Mouse (Mus musculus) heart, adult 2 months (tissue): ENCODE measurements around the gene Opn1sw. TPM values are rescaled to one million over a fixed set of nuclear protein-coding genes. Genes with fewer than 3 reads are reported as not detected.

Source experiments
- DNase-seq, 2 experiments: peaks; one replicate each; pipeline ENCODE4 v3.0.0; 2021
- H3K27ac ChIP-seq: fragments of 200-600 bp; 2 replicates; pipeline ENCODE4 v1.8.1; 2022
- H3K27me3 ChIP-seq: fragments of 200-500 bp; 2 replicates; pipeline ENCODE4 v1.6.1; 2012; ENCODE audit warnings: mild to moderate bottlenecking, low read length, inconsistent platforms, mixed read lengths; ENCODE audit not compliant: control insufficient read depth, insufficient read depth
- H3K36me3 ChIP-seq: fragments of 200-500 bp; 2 replicates; pipeline ENCODE4 v1.6.1; 2012; ENCODE audit warnings: low read length, inconsistent platforms; ENCODE audit not compliant: control insufficient read depth, insufficient read depth
- H3K4me1 ChIP-seq: fragments of 200-500 bp; 2 replicates; pipeline ENCODE4 v1.6.1; 2011; ENCODE audit warnings: low read length; ENCODE audit not compliant: control insufficient read depth, insufficient read depth
- H3K4me3 ChIP-seq: fragments of 200-600 bp; 2 replicates; pipeline ENCODE4 v1.8.1; 2022
- H3K79me2 ChIP-seq: fragments of 200-500 bp; replicated peaks from 2 replicates; pipeline ENCODE4 v1.6.1; 2012; ENCODE audit warnings: mild to moderate bottlenecking, inconsistent platforms, low read length, moderate library complexity, mixed read lengths; ENCODE audit not compliant: control insufficient read depth, insufficient read depth
- H3K9ac ChIP-seq: fragments of 200-500 bp; 2 replicates; pipeline ENCODE4 v1.6.1; 2012; ENCODE audit warnings: low read depth, mild to moderate bottlenecking, control low read depth, inconsistent platforms, low read length, mixed read lengths
- CTCF ChIP-seq: fragments of 200-600 bp; IDR thresholded peaks from 2 replicates; pipeline ENCODE4 v1.8.1; 2022; ENCODE audit warnings: antibody characterized with exemption, mild to moderate bottlenecking, moderate library complexity
- EP300 ChIP-seq: fragments of 200-500 bp; IDR thresholded peaks from 2 replicates; pipeline ENCODE4 v1.6.1; 2011; ENCODE audit warnings: low read depth, low read length, control low read depth; ENCODE audit not compliant: insufficient read depth
- POLR2A ChIP-seq: fragments of 200-500 bp; IDR thresholded peaks from 2 replicates; pipeline ENCODE4 v1.6.1; 2011; ENCODE audit warnings: mild to moderate bottlenecking, low read depth, low read length, control low read depth; ENCODE audit not compliant: insufficient read depth
- WGBS: fragments of 180-500 bp; shearing (Covaris S2); methylation state at CpG from one replicate; pipeline ENCODE4 v1.1.7; 2018; 5-methylcytosine and 5-hydroxymethylcytosine counted together
- intact Hi-C: fragments of 180-260 bp; cut with DNase I; formaldehyde crosslinking; loops from one replicate; pipeline ENCODE4 v1.15.1; 2025
- microRNA-seq, 2 experiments: library from miRNA; unstranded; fragments of <30 nt; microRNA quantifications; one replicate each; pipeline ENCODE4 v1.2.0; 2021
- polyA plus RNA-seq: library from polyadenylated mRNA; depleted of rRNA; stranded (reverse); fragments of >200 nt; gene quantifications from 2 replicates; pipeline ENCODE4 v1.2.3, GENCODE M21; 2012; rRNA removed
- total RNA-seq, 2 experiments: library from RNA; stranded (reverse); gene quantifications; 2 replicates each; pipeline ENCODE4 v1.2.3; 2021

The Opn1sw gene
- total and polyA plus RNA-seq, 3 experiments = not detected

DNA sequence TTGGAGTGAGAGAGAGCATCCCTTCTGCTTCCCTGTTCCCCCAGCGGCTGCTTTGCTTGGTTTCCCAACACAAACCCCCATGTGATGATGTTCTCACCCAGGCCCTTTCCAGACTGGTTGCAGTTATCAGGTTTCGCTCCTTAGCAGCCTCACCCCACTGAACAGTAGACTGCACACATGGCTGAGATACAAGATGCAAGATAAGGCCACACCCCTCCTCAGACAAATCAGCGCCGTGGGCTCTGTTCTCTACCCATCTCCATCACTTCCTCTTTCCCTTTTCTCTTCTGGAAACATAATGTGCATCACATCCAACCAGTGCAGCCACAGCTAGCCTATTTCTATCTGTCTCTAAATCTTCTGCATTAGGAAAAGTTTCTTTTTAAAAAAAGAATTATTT, 58.8 kb downstream of the Opn1sw start:
- no peak for TF ChIP-seq POLR2A
- no peak for TF ChIP-seq EP300
- TF ChIP-seq CTCF = no peak
- no peak for DNase-seq
- no peaks in the 10 kb centered on the region for H3K27me3 ChIP-seq
- 52% methylated on average over 4 of the region's 4 CpGs for WGBS
- no peak overlapping the region for H3K9ac ChIP-seq
- no peaks in the 10 kb centered on the region for H3K36me3 ChIP-seq
- H3K79me2 ChIP-seq = no peaks in the 10 kb centered on the region
- intact Hi-C loops = no loop called here
- no peak overlapping the region for H3K4me3 ChIP-seq
- H3K27ac ChIP-seq = no peak overlapping the region
- no peaks in the 10 kb centered on the region for H3K4me1 ChIP-seq

DNA sequence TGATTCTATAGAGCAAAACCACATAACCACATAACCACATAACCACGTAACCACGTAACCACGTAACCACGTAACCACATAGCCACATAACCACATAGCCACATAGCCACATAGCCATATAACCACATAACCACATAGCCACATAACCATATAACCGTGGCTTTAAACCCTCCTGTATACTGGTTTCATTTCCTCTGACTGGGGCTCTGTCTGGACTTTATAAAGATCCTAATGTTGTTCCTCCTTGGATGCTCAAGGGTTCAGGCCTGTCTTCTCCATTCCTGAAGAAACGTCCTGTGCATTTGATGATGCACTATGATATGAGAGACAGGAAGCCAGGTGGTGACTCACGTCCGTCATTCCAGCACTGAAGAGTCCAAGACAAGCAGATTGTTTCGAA, 61.3 kb downstream of the Opn1sw start:
- TF ChIP-seq CTCF (no peak), POLR2A (no peak), EP300 (no peak)
- H3K27me3 ChIP-seq = no peaks in the 10 kb centered on the region
- WGBS = 70% methylated on average over 9 of the region's 9 CpGs
- no peak overlapping the region for H3K9ac ChIP-seq
- intact Hi-C loops = no loop called here
- no peak for DNase-seq
- H3K36me3 ChIP-seq = no peaks in the 10 kb centered on the region
- no peak overlapping the region for H3K27ac ChIP-seq
- H3K79me2 ChIP-seq = no peaks in the 10 kb centered on the region
- no peaks in the 10 kb centered on the region for H3K4me1 ChIP-seq
- no peak overlapping the region for H3K4me3 ChIP-seq

Small RNA genes lying within 50 kb of the gene (microRNA-seq; reads per million reads assigned to microRNA genes)
- gene Gm26220 (0 to 1.5 reads per million in 2 experiments), gene Gm44354 (0 reads per million in 2 experiments)

Other genes starting within 250 kb of the Opn1sw start
- 10 to 100 TPM; 18.4 to 18.8 TPM for gene Rbm28, start 223.5 kb downstream of the Opn1sw start, total RNA-seq
- 4.6 and 13.2 TPM in 2 replicates for gene Rbm28, start 223.5 kb downstream of the Opn1sw start, polyA plus RNA-seq
- 1 to 10 TPM; 2.2 TPM for gene Prrt4, start 208.9 kb downstream of the Opn1sw start, total RNA-seq
- 2.0 and 2.2 TPM in 2 replicates for gene Prrt4, start 208.9 kb downstream of the Opn1sw start, polyA plus RNA-seq
- gene Impdh1, start 172.1 kb downstream of the Opn1sw start, total RNA-seq = 10 to 100 TPM; 17.8 to 18.9 TPM
- gene Impdh1, start 172.1 kb downstream of the Opn1sw start, polyA plus RNA-seq = 34.2 and 36.3 TPM in 2 replicates
- gene Hilpda, start 116.0 kb downstream of the Opn1sw start, total RNA-seq = 1 to 10 TPM; 5.3 TPM
- gene Hilpda, start 116.0 kb downstream of the Opn1sw start, polyA plus RNA-seq = 12.1 and 15.8 TPM in 2 replicates
- gene Fam71f2, start 108.9 kb downstream of the Opn1sw start, total RNA-seq = not detected
- gene Fam71f2, start 108.9 kb downstream of the Opn1sw start, polyA plus RNA-seq = 0.70 and 1.4 TPM in 2 replicates
- not detected for gene Fam71f1, start 69.3 kb downstream of the Opn1sw start, total RNA-seq
- 0.12 TPM in 1 of 2 replicates, not detected in the other for gene Fam71f1, start 69.3 kb downstream of the Opn1sw start, polyA plus RNA-seq
- 100 to 1,000 TPM; 227 to 232 TPM for gene Calu, start 40.4 kb downstream of the Opn1sw start, total RNA-seq
- gene Calu, start 40.4 kb downstream of the Opn1sw start, polyA plus RNA-seq = 102 and 178 TPM in 2 replicates
- 1 to 10 TPM; 1.7 to 2.4 TPM for gene Ccdc136, start 7.8 kb upstream of the Opn1sw start, total RNA-seq
- gene Ccdc136, start 7.8 kb upstream of the Opn1sw start, polyA plus RNA-seq = 2.1 and 3.0 TPM in 2 replicates
- 100 to 1,000 TPM; 192 to 222 TPM for gene Flnc, start 44.8 kb upstream of the Opn1sw start, total RNA-seq
- gene Flnc, start 44.8 kb upstream of the Opn1sw start, polyA plus RNA-seq = 56.0 and 69.0 TPM in 2 replicates
- 100 to 1,000 TPM; 109 to 125 TPM for gene Atp6v1f, start 79.2 kb upstream of the Opn1sw start, total RNA-seq
- 186 and 208 TPM in 2 replicates for gene Atp6v1f, start 79.2 kb upstream of the Opn1sw start, polyA plus RNA-seq
- not detected for gene Atp6v1fnb, start 83.0 kb upstream of the Opn1sw start, total RNA-seq
- gene Atp6v1fnb, start 83.0 kb upstream of the Opn1sw start, polyA plus RNA-seq = not detected in 2 replicates
- gene Kcp, start 119.5 kb upstream of the Opn1sw start, total RNA-seq = 1 to 10 TPM; 2.3 to 3.0 TPM
- 8.5 and 9.8 TPM in 2 replicates for gene Kcp, start 119.5 kb upstream of the Opn1sw start, polyA plus RNA-seq
- gene Irf5, start 138.2 kb upstream of the Opn1sw start, total RNA-seq = 1 to 10 TPM; 2.7 to 3.6 TPM
- 4.9 and 7.5 TPM in 2 replicates for gene Irf5, start 138.2 kb upstream of the Opn1sw start, polyA plus RNA-seq
- gene Tnpo3, start 221.4 kb upstream of the Opn1sw start, total RNA-seq = 10 to 100 TPM; 43.0 to 44.1 TPM
- gene Tnpo3, start 221.4 kb upstream of the Opn1sw start, polyA plus RNA-seq = 32.7 and 52.2 TPM in 2 replicates